Mouse (Mus musculus) small intestine, adult 2 months (tissue): ENCODE results near the gene Pitpnm1. TPM values are rescaled to one million over a fixed set of nuclear protein-coding genes. Genes with fewer than 3 reads are reported as not detected.
"Not testable (repeated sequence)": the region's sequence is repeated elsewhere in the genome, so short reads cannot be mapped to it uniquely, and the experiment has no call there.

Experiments
- H3K27ac ChIP-seq: fragments of 200-500 bp; 2 replicates; pipeline ENCODE4 v1.5.1; 2012; ENCODE audit warnings: low read depth, low read length, control low read depth, inconsistent platforms; ENCODE audit not compliant: insufficient read depth
- H3K27me3 ChIP-seq: fragments of 200-500 bp; 2 replicates; pipeline ENCODE4 v1.6.1; 2012; ENCODE audit warnings: mild to moderate bottlenecking, moderate library complexity, low read length, inconsistent platforms; ENCODE audit not compliant: control insufficient read depth, insufficient read depth
- H3K36me3 ChIP-seq: fragments of 200-500 bp; 2 replicates; pipeline ENCODE4 v1.6.1; 2012; ENCODE audit warnings: mild to moderate bottlenecking, low read length, control low read depth, inconsistent platforms; ENCODE audit not compliant: control insufficient read depth, insufficient read depth
- H3K4me1 ChIP-seq: fragments of 200-500 bp; 2 replicates; pipeline ENCODE4 v1.6.1; 2012; ENCODE audit warnings: low read length, inconsistent platforms, mixed read lengths; ENCODE audit not compliant: control insufficient read depth, insufficient read depth, insufficient read length
- H3K4me3 ChIP-seq: fragments of 200-500 bp; 2 replicates; pipeline ENCODE4 v1.5.1; 2012; ENCODE audit warnings: low read depth, mild to moderate bottlenecking, control low read depth, inconsistent platforms, low read length, moderate library complexity
- CTCF ChIP-seq: fragments of 200-500 bp; IDR thresholded peaks from 2 replicates; pipeline ENCODE4 v1.5.1; 2012; ENCODE audit warnings: low read depth, mild to moderate bottlenecking, control low read depth, inconsistent platforms, low read length, moderate library complexity, mixed read lengths; ENCODE audit not compliant: insufficient replicate concordance, insufficient read length; ENCODE audit errors: extremely low read depth
- POLR2A ChIP-seq: fragments of 200-500 bp; IDR thresholded peaks from 2 replicates; pipeline ENCODE4 v1.6.1; 2012; ENCODE audit warnings: low read depth, mild to moderate bottlenecking, control low read depth, inconsistent platforms, low read length, moderate library complexity
- WGBS: fragments of 180-500 bp; shearing (Covaris S2); methylation state at CpG from one replicate; pipeline ENCODE4 v1.1.7; 2018; 5-methylcytosine and 5-hydroxymethylcytosine counted together
- polyA plus RNA-seq: library from polyadenylated mRNA; depleted of rRNA; stranded (reverse); fragments of >200 nt; gene quantifications from 2 replicates; pipeline ENCODE4 v1.2.3, GENCODE M21; 2012

Pitpnm1 gene
- polyA plus RNA-seq, 1 experiment: 197 TPM

- peaks cover 21% of the 10 kb centered on the region for H3K4me1 ChIP-seq
- 85% methylated on average over 4 of the region's 4 CpGs for whole genome bisulfite sequencing
- TF ChIP-seq CTCF (no peak), POLR2A (no peak)
- H3K36me3 ChIP-seq: peaks cover 8% of the 10 kb centered on the region; the same call in 1 of the 2 replicates
- H3K27me3 ChIP-seq: no peaks in the 10 kb centered on the region
- no peak overlapping the region for H3K4me3 ChIP-seq
- no peak overlapping the region for H3K27ac ChIP-seq
Observed at GRCm38 (mm10) chr19:4124432-4124831, 24.6 kb downstream of the Pitpnm1 start.

GRCm38 (mm10) chr19:4125268-4125667 is 25.5 kb downstream of the Pitpnm1 start:
- 5% methylated on average over 4 of the region's 4 CpGs for WGBS
- Histone ChIP-seq H3K4me3 (peak overlapping the region; percentile 60), H3K27ac (peak overlapping the region; percentile 55), H3K36me3 (peaks cover 13% of the 10 kb centered on the region; the same call in 1 of the 2 replicates), H3K4me1 (peaks cover 19% of the 10 kb centered on the region)
- not testable (repeated sequence) for H3K27me3 ChIP-seq

- Histone ChIP-seq H3K4me1 (peaks cover 13% of the 10 kb centered on the region), H3K27me3 (no peaks in the 10 kb centered on the region), H3K27ac (peak within 1 kb of the TSS; percentile 55), H3K36me3 (peaks cover 14% of the 10 kb centered on the region), H3K4me3 (peak within 1 kb of the TSS; percentile 78)
- under 1% methylated on average over 64 of the region's 64 CpGs for WGBS
- TF ChIP-seq POLR2A: peak; percentile 61
- peak; percentile 68 for TF ChIP-seq CTCF
Observed at GRCm38 (mm10) chr19:4125741-4126696, 26.2 kb downstream of the Pitpnm1 start, which contains the start of gene Aip. Gene Aip (minus strand): TSS chr19:4125858.

GRCm38 (mm10) chr19:4126759-4127495 is 27.1 kb downstream of the Pitpnm1 start:
- no peak for TF ChIP-seq POLR2A
- no peak for TF ChIP-seq CTCF
- peaks cover 12% of the 10 kb centered on the region for H3K4me1 ChIP-seq
- H3K4me3 ChIP-seq: peak overlapping the region; percentile 78
- WGBS: 37% methylated on average over 7 of the region's 7 CpGs
- H3K36me3 ChIP-seq: peaks cover 24% of the 10 kb centered on the region
- peak overlapping the region; percentile 13; the same call in 1 of the 2 replicates for H3K27ac ChIP-seq
- H3K27me3 ChIP-seq: no peaks in the 10 kb centered on the region

- Histone ChIP-seq H3K27ac (no peak overlapping the region), H3K4me3 (no peak overlapping the region), H3K4me1 (peaks cover 12% of the 10 kb centered on the region), H3K36me3 (peaks cover 34% of the 10 kb centered on the region), H3K27me3 (no peaks in the 10 kb centered on the region)
- TF ChIP-seq POLR2A (no peak), CTCF (no peak)
- WGBS: 89% methylated on average over 7 of the region's 7 CpGs
Observed at GRCm38 (mm10) chr19:4129462-4129861, 29.7 kb downstream of the Pitpnm1 start.

- WGBS: 81% methylated on average over 4 of the region's 4 CpGs
- H3K27me3 ChIP-seq: no peaks in the 10 kb centered on the region
- no peak overlapping the region for H3K4me3 ChIP-seq
- H3K36me3 ChIP-seq: peaks cover 34% of the 10 kb centered on the region
- peaks cover 12% of the 10 kb centered on the region for H3K4me1 ChIP-seq
- H3K27ac ChIP-seq: no peak overlapping the region
- no peak for TF ChIP-seq CTCF
- no peak for TF ChIP-seq POLR2A
Observed at GRCm38 (mm10) chr19:4130106-4130505, 30.3 kb downstream of the Pitpnm1 start.

GRCm38 (mm10) chr19:4131075-4131474 is 31.3 kb downstream of the Pitpnm1 start:
- no peaks in the 10 kb centered on the region for H3K27me3 ChIP-seq
- H3K27ac ChIP-seq: no peak overlapping the region
- peaks cover 12% of the 10 kb centered on the region for H3K4me1 ChIP-seq
- peaks cover 34% of the 10 kb centered on the region for H3K36me3 ChIP-seq
- H3K4me3 ChIP-seq: no peak overlapping the region
- WGBS: 90% methylated on average over 5 of the region's 5 CpGs
- TF ChIP-seq CTCF (no peak), POLR2A (no peak)
